Mouse (Mus musculus) ES-E14 (cell line): ENCODE results near the gene Fam219b. TPM values are rescaled to one million over a fixed set of nuclear protein-coding genes. Genes with fewer than 3 reads are reported as not detected.

Experiments
- DNase-seq: peaks from one replicate; pipeline ENCODE4 v3.0.0-alpha.2; 2013; ENCODE audit warnings: low read depth, low spot score
- H3K27ac ChIP-seq: 2 replicates; pipeline ENCODE4 v1.5.1; 2012; ENCODE audit warnings: low read depth, mild to moderate bottlenecking, low read length, moderate library complexity, mixed read lengths; ENCODE audit not compliant: poor library complexity, insufficient read depth, severe bottlenecking
- H3K36me3 ChIP-seq: 2 replicates; pipeline ENCODE4 v1.6.1; 2012; ENCODE audit warnings: mild to moderate bottlenecking, low read length, moderate library complexity, mixed read lengths; ENCODE audit not compliant: control insufficient read depth, poor library complexity, insufficient read depth, severe bottlenecking
- H3K4me1 ChIP-seq, 2 experiments: fragments of 150-350 bp in 1 of 2; sonication (generic) in 1 of 2; 2 replicates each; pipeline ENCODE4 v1.6.1; 2012; ENCODE audit warnings: low read length in 2 of 2, mild to moderate bottlenecking in 1 of 2, mixed read lengths in 1 of 2; ENCODE audit not compliant: control insufficient read depth in 2 of 2, insufficient read depth in 2 of 2, poor library complexity in 1 of 2
- H3K4me3 ChIP-seq, 2 experiments: fragments of 150-350 bp in 1 of 2; sonication (generic) in 1 of 2; 2 replicates each; pipeline ENCODE4 v1.5.1; 2012; ENCODE audit warnings: low read length in 2 of 2, low read depth in 1 of 2, mild to moderate bottlenecking in 1 of 2, mixed read lengths in 1 of 2; ENCODE audit not compliant: insufficient read depth in 1 of 2, poor library complexity in 1 of 2, severe bottlenecking in 1 of 2
- H3K9ac ChIP-seq: 2 replicates; pipeline ENCODE4 v1.6.1; 2012; ENCODE audit warnings: low read depth, mild to moderate bottlenecking, low read length, mixed read lengths; ENCODE audit not compliant: poor library complexity, insufficient read depth, severe bottlenecking
- H3K9me3 ChIP-seq: fragments of 150-350 bp; sonication (generic); 2 replicates; pipeline ENCODE4 v1.6.1; 2012; ENCODE audit warnings: low read depth, mild to moderate bottlenecking, low read length; ENCODE audit not compliant: control insufficient read depth, insufficient read depth
- CHD2 ChIP-seq: IDR thresholded peaks from 2 replicates; pipeline ENCODE4 v1.6.1; 2014; ENCODE audit warnings: mild to moderate bottlenecking, low read depth, low read length, inconsistent platforms
- HCFC1 ChIP-seq: IDR thresholded peaks from 2 replicates; pipeline ENCODE4 v1.6.1; 2012; ENCODE audit warnings: low read length, inconsistent platforms, borderline replicate concordance; ENCODE audit not compliant: insufficient read depth
- MAFK ChIP-seq: IDR thresholded peaks from 2 replicates; pipeline ENCODE4 v1.6.1; 2014; ENCODE audit warnings: mild to moderate bottlenecking, low read depth, low read length, inconsistent platforms; ENCODE audit not compliant: insufficient read depth
- ZC3H11A ChIP-seq: IDR thresholded peaks from 2 replicates; pipeline ENCODE4 v1.6.1; 2012; ENCODE audit warnings: low read depth, mild to moderate bottlenecking, inconsistent platforms, low read length, borderline replicate concordance
- ZNF384 ChIP-seq: IDR thresholded peaks from 2 replicates; pipeline ENCODE4 v1.6.1; 2012; ENCODE audit warnings: low read depth, low read length, inconsistent platforms
- in situ Hi-C, 2 experiments: fragments of 600-800 bp; cut with MboI; formaldehyde crosslinking; loops; one replicate each; pipeline ENCODE4 v1.15.1; 2025; ENCODE audit warnings: low sequenced_read_pairs in 2 of 2, inconsistent platforms in 1 of 2; ENCODE audit not compliant: unreplicated experiment in 2 of 2
- total RNA-seq: library from RNA; depleted of rRNA; stranded (reverse); fragments of 300-350 nt; gene quantifications from 2 replicates; pipeline ENCODE4 v1.2.3, GENCODE M21; 2012

Gene Fam219b
- total RNA-seq, 1 experiment: 10.8 TPM

DNA sequence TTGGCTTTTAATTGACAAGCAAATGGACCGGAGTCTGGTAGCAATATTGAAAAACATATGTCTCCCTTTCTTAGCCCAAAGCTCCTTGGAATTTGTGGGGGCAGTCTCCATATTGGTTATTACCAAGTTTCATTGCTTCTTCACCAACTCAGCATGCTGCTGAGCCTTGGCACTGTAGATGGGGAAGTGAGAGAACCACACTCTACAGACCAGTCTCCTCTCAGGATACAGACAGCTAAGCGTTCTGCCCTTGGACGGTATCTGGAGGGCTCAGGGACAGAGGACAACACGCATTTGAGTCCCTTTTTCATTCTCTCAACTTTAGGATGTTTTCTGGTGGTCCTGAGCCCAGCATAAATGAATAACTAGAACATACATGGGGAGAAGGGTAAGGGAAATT, 21.3 kb downstream of the Fam219b start:
- no peak for DNase-seq
- TF ChIP-seq ZC3H11A (no peak), ZNF384 (no peak), CHD2 (no peak), HCFC1 (no peak), MAFK (no peak)
- Histone ChIP-seq H3K36me3 (no peaks in the 10 kb centered on the region), H3K4me1 (peaks cover under 1 to 9% of the 10 kb centered on the region in 2 experiments; a peak in 3 of 4 replicates), H3K27ac (no peak overlapping the region), H3K9ac (no peak overlapping the region), H3K9me3 (no peaks in the 10 kb centered on the region), H3K4me3 (no peak overlapping the region)
- in situ Hi-C loops: no loop called here

DNA sequence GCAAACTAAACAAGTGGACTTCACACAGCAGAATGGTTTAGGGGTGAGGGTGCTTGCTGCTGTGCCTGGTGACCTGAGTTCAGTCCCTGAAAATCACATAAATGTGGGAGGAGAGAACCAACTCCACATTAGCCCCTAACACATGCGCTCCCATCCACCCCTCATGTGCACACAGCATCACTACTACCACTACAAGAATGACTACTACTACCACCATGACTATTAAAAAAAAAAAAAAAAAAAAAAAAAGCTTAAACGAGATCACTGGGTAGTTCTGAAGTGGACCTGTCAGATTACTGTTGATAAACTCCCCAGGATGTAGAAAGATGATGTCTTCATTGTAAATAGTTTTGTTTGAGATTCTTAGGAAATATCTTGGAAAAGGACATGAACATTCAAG, 22.2 kb downstream of the Fam219b start:
- Histone ChIP-seq H3K9me3 (no peaks in the 10 kb centered on the region), H3K27ac (no peak overlapping the region), H3K9ac (no peak overlapping the region), H3K4me3 (no peak overlapping the region), H3K36me3 (no peaks in the 10 kb centered on the region), H3K4me1 (peaks cover 0 to 5% of the 10 kb centered on the region in 2 experiments; a peak in 2 of 4 replicates)
- no peak for DNase-seq
- in situ Hi-C loops: no loop called here
- no peak for TF ChIP-seq ZC3H11A
- TF ChIP-seq CHD2: no peak
- no peak for TF ChIP-seq HCFC1
- TF ChIP-seq ZNF384: no peak
- no peak for TF ChIP-seq MAFK

DNA sequence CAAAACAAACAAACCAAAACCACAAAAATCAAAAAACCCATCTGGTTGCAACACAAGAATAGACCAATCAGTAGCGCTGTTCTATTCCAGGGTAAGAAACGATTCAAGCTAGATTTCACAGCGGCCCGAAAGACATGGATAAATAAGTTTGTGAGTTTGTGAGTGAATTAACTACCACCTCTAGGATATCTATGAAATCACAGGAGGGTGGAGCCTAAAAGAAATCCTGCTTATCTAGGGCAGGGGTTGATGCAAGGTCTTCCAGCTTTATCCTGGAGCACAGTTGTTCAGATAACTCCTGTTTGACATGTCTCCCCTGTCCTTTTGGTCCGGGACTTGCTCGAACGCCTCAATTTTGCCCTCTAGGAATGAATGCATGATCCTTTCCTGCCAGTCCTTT, 22.9 kb downstream of the Fam219b start:
- TF ChIP-seq ZNF384: no peak
- no peak for TF ChIP-seq CHD2
- TF ChIP-seq ZC3H11A: no peak
- no peak for TF ChIP-seq HCFC1
- no peak for TF ChIP-seq MAFK
- no peak for DNase-seq

DNA sequence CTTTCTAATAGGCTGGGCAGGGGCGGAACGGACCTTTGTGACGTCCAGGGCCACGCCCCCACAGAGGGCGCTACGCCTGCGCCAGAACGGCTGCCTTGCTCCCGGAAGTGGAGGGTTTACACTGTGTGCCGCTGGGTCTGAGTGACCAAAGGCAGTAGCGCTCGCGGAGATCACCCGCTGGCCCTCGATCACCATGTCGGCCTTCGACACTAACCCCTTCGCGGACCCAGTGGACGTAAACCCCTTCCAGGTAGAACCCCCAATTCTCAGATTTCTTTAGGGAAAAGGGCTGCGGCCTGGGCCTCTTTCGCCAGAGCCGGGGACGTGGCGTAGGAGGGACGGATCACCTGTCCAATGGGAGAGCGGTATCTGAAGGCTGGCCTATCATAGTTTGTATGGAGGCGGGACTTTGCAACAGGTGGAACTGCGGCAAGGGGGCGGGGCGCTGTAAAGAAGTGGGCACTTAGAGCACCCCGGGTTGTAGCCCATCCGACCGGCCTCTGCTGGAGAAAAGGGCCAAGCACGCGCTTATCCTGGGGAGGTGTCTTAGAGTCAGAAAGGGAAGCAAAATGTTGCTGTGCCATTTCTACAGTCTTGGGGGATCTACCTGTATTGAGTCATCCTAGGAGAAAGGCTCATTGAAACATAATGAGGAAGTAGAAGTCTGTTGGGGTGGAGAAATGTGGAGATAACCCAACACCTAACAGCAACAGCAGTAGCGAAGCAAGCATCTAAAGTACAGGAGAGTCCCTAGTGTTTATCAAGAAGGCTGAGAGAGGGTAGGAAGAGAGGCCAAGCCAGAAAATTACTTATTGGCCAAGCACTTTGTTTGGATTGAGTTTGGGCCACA, 23.8 kb downstream of the Fam219b start, which contains the start of gene Scamp2:
TSS of gene Scamp2 (plus strand) at position 83 of the 850 bp plus-strand sequence.
- Histone ChIP-seq H3K9ac (peak within 1 kb of the TSS; percentile 81), H3K9me3 (no peaks in the 10 kb centered on the region), H3K36me3 (no peaks in the 10 kb centered on the region), H3K27ac (peak within 1 kb of the TSS; percentile 37; the same call in 1 of the 2 replicates), H3K4me3 (peak within 1 kb of the TSS; percentile 73 to 100), H3K4me1 (peaks cover 0 to 7% of the 10 kb centered on the region in 2 experiments; a peak in 1 of 4 replicates)
- peak; percentile 88 for DNase-seq
- TF ChIP-seq CHD2: peak; percentile 81
- TF ChIP-seq HCFC1: peak; percentile 71
- no peak for TF ChIP-seq ZC3H11A
- no peak for TF ChIP-seq ZNF384
- in situ Hi-C loops: no loop called here

More for the DNA sequence above, 22.9 kb downstream of the Fam219b start:
- no peaks in the 10 kb centered on the region for H3K36me3 ChIP-seq
- H3K4me1 ChIP-seq: peaks cover 0 to 3% of the 10 kb centered on the region in 2 experiments; a peak in 2 of 4 replicates
- in situ Hi-C loops: no loop called here
- H3K27ac ChIP-seq: no peak overlapping the region
- peak overlapping the region in 1 of 2 experiments; percentile 100; a peak in 2 of 4 replicates for H3K4me3 ChIP-seq
- no peak overlapping the region for H3K9ac ChIP-seq
- H3K9me3 ChIP-seq: no peaks in the 10 kb centered on the region
